Comparison of ENCODE assay signal across 9 mouse cellular contexts in genomic region chr12:86498765-86499164, GRCm38 (mm10).
DNase-seq lines count a peak whose midpoint lies in the region; ATAC-seq and TF ChIP-seq lines count a peak whose summit lies in the region.
"Had no signal": no experiment of that assay in that cellular context is flagged by ENCODE, and none has a peak within 500 bp of the region (broad histone marks: within the 10 kb centered on the region; RNA-seq: fewer than 3 reads in every experiment).

No protein-coding gene starts in this region.

- 10% methylated on average over 6 of the region's 6 CpGs for WGBS in kidney, postnatal 0 days
- whole genome bisulfite sequencing in limb, embryonic 15.5 days = 15% methylated on average over 6 of the region's 6 CpGs
- WGBS in intestine, postnatal 0 days = 35% methylated on average over 6 of the region's 6 CpGs
- WGBS in midbrain, embryonic 16.5 days = 23% methylated on average over 6 of the region's 6 CpGs

- peak; percentile 14 to 15 for DNase-seq in cerebellum, adult 18-20 months
- no peak for DNase-seq in cerebellum, adult 11 months
- peak; percentile 98 for DNase-seq in R1 (ENCODE audit: low read depth, low spot score)
- DNase-seq in gastrocnemius, postnatal 10 days = peak; percentile 70
- DNase-seq in kidney, postnatal 0 days (ENCODE audit: low spot score) = peak; percentile 61

- H3K27me3 ChIP-seq in kidney, postnatal 0 days (ENCODE audit: insufficient read depth, low read length) = no peaks in the 10 kb centered on the region
- H3K27me3 ChIP-seq in limb, embryonic 15.5 days = no peaks in the 10 kb centered on the region
- no peaks in the 10 kb centered on the region for H3K27me3 ChIP-seq in intestine, postnatal 0 days (replicated peaks; ENCODE audit: control insufficient read depth, insufficient read depth, low read length)
- H3K27me3 ChIP-seq in midbrain, embryonic 16.5 days (ENCODE audit: control insufficient read depth, insufficient read depth, low read depth, low read length) = no peaks in the 10 kb centered on the region
- H3K27me3 ChIP-seq: stomach, embryonic 15.5 days had no signal

- H3K4me2 ChIP-seq in kidney, postnatal 0 days (ENCODE audit: low read length) = no peak overlapping the region; the same call in 1 of the 2 replicates
- H3K4me2 ChIP-seq in limb, embryonic 15.5 days = 0 out of 2 replicates have a peak overlapping the region, but pooled peaks have one; percentile 14
- H3K4me2 ChIP-seq in intestine, postnatal 0 days (replicated peaks; ENCODE audit: low read depth) = no peak overlapping the region
- no peak overlapping the region for H3K4me2 ChIP-seq in midbrain, embryonic 16.5 days (ENCODE audit: low read length)
- H3K4me2 ChIP-seq: stomach, embryonic 15.5 days had no signal

- H3K27ac ChIP-seq in kidney, postnatal 0 days = no peak overlapping the region
- H3K27ac ChIP-seq in limb, embryonic 15.5 days = peak overlapping the region; percentile 24; the same call in 1 of the 2 replicates
- H3K27ac ChIP-seq in intestine, postnatal 0 days (ENCODE audit: low read depth, low read length) = no peak overlapping the region
- no peak overlapping the region for H3K27ac ChIP-seq in midbrain, embryonic 16.5 days (ENCODE audit: low read length)
- H3K27ac ChIP-seq: stomach, embryonic 15.5 days had no signal

- ATAC-seq in kidney, postnatal 0 days (replicated peaks; ENCODE audit: low FRiP score, low read depth) = no peak
- ATAC-seq in limb, embryonic 15.5 days (ENCODE audit: insufficient number of reproducible peaks, low FRiP score, low TSS enrichment, low read depth) = no peak
- no peak for ATAC-seq in intestine, postnatal 0 days
- ATAC-seq in midbrain, embryonic 16.5 days = no peak

- no peak overlapping the region for H3K9ac ChIP-seq in kidney, postnatal 0 days (ENCODE audit: low read depth, low read length)
- no peak overlapping the region for H3K9ac ChIP-seq in limb, embryonic 15.5 days
- no peak overlapping the region for H3K9ac ChIP-seq in intestine, postnatal 0 days (ENCODE audit: low read depth, low read length)
- H3K9ac ChIP-seq in midbrain, embryonic 16.5 days (ENCODE audit: low read depth, low read length) = no peak overlapping the region
- H3K9ac ChIP-seq: stomach, embryonic 15.5 days had no signal

- H3K36me3 ChIP-seq in kidney, postnatal 0 days (ENCODE audit: insufficient read depth, low read length) = no peaks in the 10 kb centered on the region
- no peaks in the 10 kb centered on the region for H3K36me3 ChIP-seq in limb, embryonic 15.5 days
- H3K36me3 ChIP-seq in intestine, postnatal 0 days (ENCODE audit: control insufficient read depth, insufficient read depth) = no peaks in the 10 kb centered on the region
- no peaks in the 10 kb centered on the region for H3K36me3 ChIP-seq in midbrain, embryonic 16.5 days (ENCODE audit: control insufficient read depth, insufficient read depth, low read length)
- H3K36me3 ChIP-seq: stomach, embryonic 15.5 days had no signal

- H3K9me3 ChIP-seq in kidney, postnatal 0 days (replicated peaks; ENCODE audit: low read length) = no peaks in the 10 kb centered on the region
- no peaks in the 10 kb centered on the region for H3K9me3 ChIP-seq in limb, embryonic 15.5 days
- H3K9me3 ChIP-seq in intestine, postnatal 0 days (ENCODE audit: control insufficient read depth) = no peaks in the 10 kb centered on the region
- H3K9me3 ChIP-seq in midbrain, embryonic 16.5 days (replicated peaks; ENCODE audit: control insufficient read depth, low read length, poor library complexity, severe bottlenecking) = no peaks in the 10 kb centered on the region
- H3K9me3 ChIP-seq: stomach, embryonic 15.5 days had no signal

- 0 out of 2 replicates have a peak, but pooled peaks cover 4% of the 10 kb centered on the region for H3K4me1 ChIP-seq in kidney, postnatal 0 days (replicated peaks; ENCODE audit: insufficient read depth, low read length)
- H3K4me1 ChIP-seq in limb, embryonic 15.5 days = peaks cover 8% of the 10 kb centered on the region
- no peaks in the 10 kb centered on the region for H3K4me1 ChIP-seq in intestine, postnatal 0 days (replicated peaks; ENCODE audit: control insufficient read depth, insufficient read depth, low read length)
- H3K4me1 ChIP-seq in midbrain, embryonic 16.5 days (ENCODE audit: control insufficient read depth, insufficient read depth, low read length) = peaks cover 3% of the 10 kb centered on the region

- TF ChIP-seq CTCF in kidney, postnatal 0 days (IDR thresholded peaks at IDR 0.05; ENCODE audit: low read depth) = no peak
- no peak for TF ChIP-seq CTCF in intestine, postnatal 0 days (IDR thresholded peaks at IDR 0.05; ENCODE audit: low read depth)

- no peak overlapping the region for H3K4me3 ChIP-seq in kidney, postnatal 0 days (replicated peaks; ENCODE audit: low read depth, low read length)
- H3K4me3 ChIP-seq in limb, embryonic 15.5 days = no peak overlapping the region
- H3K4me3 ChIP-seq in intestine, postnatal 0 days (ENCODE audit: low read depth, low read length) = no peak overlapping the region
- H3K4me3 ChIP-seq in midbrain, embryonic 16.5 days (ENCODE audit: low read depth, low read length) = no peak overlapping the region
- H3K4me3 ChIP-seq: stomach, embryonic 15.5 days had no signal
